Mouse (Mus musculus) midbrain, postnatal 0 days (tissue): ENCODE measurements around the gene Sdccag8. TPM values are rescaled to one million over a fixed set of nuclear protein-coding genes. Genes with fewer than 3 reads are reported as not detected.

Experiments
- ATAC-seq: fragments of 200-750 bp; cut with Nextera tagmentation; 2 replicates; pipeline ENCODE4 v1.8.0; 2017; ENCODE audit warnings: moderate number of reproducible peaks, mild to moderate bottlenecking, moderate TSS enrichment, moderate library complexity; ENCODE audit not compliant: low FRiP score
- DNase-seq: peaks from one replicate; pipeline ENCODE4 v3.0.0-alpha.2; 2015; ENCODE audit warnings: low spot score
- H3K27ac ChIP-seq: fragments of 300-500 bp; sonication (generic); 2 replicates; pipeline ENCODE4 v1.5.1; 2014; ENCODE audit warnings: low read depth, mild to moderate bottlenecking, low read length, mixed read lengths
- H3K27me3 ChIP-seq: fragments of 300-500 bp; sonication (generic); 2 replicates; pipeline ENCODE4 v1.6.1; 2014; ENCODE audit warnings: low read length, control low read depth, mixed read lengths; ENCODE audit not compliant: insufficient read depth
- H3K36me3 ChIP-seq: fragments of 300-500 bp; sonication (generic); 2 replicates; pipeline ENCODE4 v1.6.1; 2014; ENCODE audit warnings: low read length, control low read depth, mixed read lengths; ENCODE audit not compliant: insufficient read depth
- H3K4me1 ChIP-seq: fragments of 300-500 bp; sonication (generic); 2 replicates; pipeline ENCODE4 v1.6.1; 2014; ENCODE audit warnings: mild to moderate bottlenecking, control low read depth, antibody characterized with exemption, low read length, mixed read lengths; ENCODE audit not compliant: insufficient read depth
- H3K4me2 ChIP-seq: fragments of 300-500 bp; sonication (generic); 2 replicates; pipeline ENCODE4 v1.6.1; 2014; ENCODE audit warnings: low read depth, mild to moderate bottlenecking, low read length, mixed read lengths; ENCODE audit not compliant: poor library complexity, severe bottlenecking
- H3K4me3 ChIP-seq: fragments of 300-500 bp; sonication (generic); 2 replicates; pipeline ENCODE4 v1.5.1; 2014; ENCODE audit warnings: low read depth, mild to moderate bottlenecking, low read length, moderate library complexity
- H3K9ac ChIP-seq: fragments of 300-500 bp; sonication (generic); replicated peaks from 2 replicates; pipeline ENCODE4 v1.6.1; 2014; ENCODE audit warnings: mild to moderate bottlenecking, low read length, moderate library complexity, mixed read lengths; ENCODE audit not compliant: poor library complexity, severe bottlenecking
- H3K9me3 ChIP-seq: fragments of 300-500 bp; sonication (generic); 2 replicates; pipeline ENCODE4 v1.6.1; 2016; ENCODE audit warnings: low read length, control low read depth
- CTCF ChIP-seq: IDR thresholded peaks from 2 replicates; pipeline ENCODE4 v1.5.1; 2016; ENCODE audit warnings: antibody characterized with exemption, mild to moderate bottlenecking
- WGBS: fragments of 180-500 bp; shearing (Covaris S2); extraction: QIAGEN DNeasy Blood & Tissue Kit; methylation state at CpG from one replicate; pipeline ENCODE4 v1.1.7; 2014; 5-methylcytosine and 5-hydroxymethylcytosine counted together
- polyA plus RNA-seq: library from polyadenylated mRNA; unstranded; fragments of >200 nt; fragmentation: Nextera tagmentation; extraction: Ambion mirVana; gene quantifications from 2 replicates; pipeline ENCODE4 v1.2.1, GENCODE M21; 2015
- total RNA-seq: library from RNA; depleted of rRNA; stranded (reverse); fragments of >200 nt; gene quantifications from 2 replicates; pipeline ENCODE4 v1.2.3, GENCODE M21; 2014

Sdccag8 gene
- total and polyA plus RNA-seq, 2 experiments from 2014 or later = 6.1 to 26.8 TPM

DNA sequence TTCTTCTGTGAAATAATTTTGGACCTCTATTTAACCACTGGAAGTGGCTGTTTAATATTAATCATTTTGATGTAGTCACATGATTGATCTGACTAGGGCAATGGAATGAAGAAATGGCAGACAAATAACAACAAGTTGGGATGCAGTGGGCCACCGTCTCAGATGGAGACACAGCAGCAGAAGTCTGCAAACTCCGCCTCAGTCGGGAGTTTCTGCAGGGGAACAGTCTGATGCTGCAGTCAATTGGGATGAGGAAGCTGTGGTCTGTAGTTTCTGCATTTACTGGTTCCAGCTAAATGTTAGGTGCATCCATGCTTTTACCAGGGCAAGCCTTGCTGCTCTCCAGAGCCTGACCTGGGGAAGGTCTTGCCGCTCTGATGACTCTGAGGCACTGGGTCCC lies 2.3 kb downstream of the Sdccag8 start:
- ATAC-seq = no peak
- 90% methylated on average over 4 of the region's 4 CpGs for WGBS

DNA sequence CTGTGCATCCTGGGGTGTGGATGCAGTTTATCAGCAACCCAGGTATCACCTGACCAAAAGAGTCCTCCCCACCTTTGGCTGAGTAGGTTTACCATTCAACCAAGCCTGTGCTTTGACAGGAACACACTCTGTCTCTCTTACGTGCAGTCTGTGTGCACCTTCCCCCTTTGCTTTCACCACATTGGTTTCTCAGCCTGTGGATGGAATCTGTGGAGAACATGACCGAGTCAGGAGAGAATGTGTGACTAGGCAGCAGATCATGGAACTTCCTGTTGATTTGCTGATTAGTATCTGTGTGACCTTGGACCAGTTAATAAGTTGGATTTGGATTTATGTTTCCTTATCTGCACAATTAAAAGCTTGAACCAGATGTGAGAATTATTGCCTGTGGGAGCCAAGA lies 3.7 kb downstream of the Sdccag8 start:
- no peak for TF ChIP-seq CTCF
- WGBS = 91% methylated on average over 2 of the region's 2 CpGs
- no peaks in the 10 kb centered on the region for H3K27me3 ChIP-seq
- H3K4me3 ChIP-seq = no peak overlapping the region
- no peaks in the 10 kb centered on the region for H3K9me3 ChIP-seq
- H3K4me1 ChIP-seq = no peaks in the 10 kb centered on the region
- H3K36me3 ChIP-seq = no peaks in the 10 kb centered on the region
- H3K27ac ChIP-seq = no peak overlapping the region
- H3K4me2 ChIP-seq = no peak overlapping the region
- ATAC-seq = no peak
- no peak overlapping the region for H3K9ac ChIP-seq
- no peak for DNase-seq

More for the DNA sequence above, 2.3 kb downstream of the Sdccag8 start:
- no peak for DNase-seq
- H3K9ac ChIP-seq = no peak overlapping the region
- no peaks in the 10 kb centered on the region for H3K9me3 ChIP-seq
- no peaks in the 10 kb centered on the region for H3K36me3 ChIP-seq
- H3K27ac ChIP-seq = no peak overlapping the region
- TF ChIP-seq CTCF = no peak
- no peaks in the 10 kb centered on the region for H3K4me1 ChIP-seq
- H3K4me3 ChIP-seq = no peak overlapping the region
- no peak overlapping the region for H3K4me2 ChIP-seq
- H3K27me3 ChIP-seq = no peaks in the 10 kb centered on the region

DNA sequence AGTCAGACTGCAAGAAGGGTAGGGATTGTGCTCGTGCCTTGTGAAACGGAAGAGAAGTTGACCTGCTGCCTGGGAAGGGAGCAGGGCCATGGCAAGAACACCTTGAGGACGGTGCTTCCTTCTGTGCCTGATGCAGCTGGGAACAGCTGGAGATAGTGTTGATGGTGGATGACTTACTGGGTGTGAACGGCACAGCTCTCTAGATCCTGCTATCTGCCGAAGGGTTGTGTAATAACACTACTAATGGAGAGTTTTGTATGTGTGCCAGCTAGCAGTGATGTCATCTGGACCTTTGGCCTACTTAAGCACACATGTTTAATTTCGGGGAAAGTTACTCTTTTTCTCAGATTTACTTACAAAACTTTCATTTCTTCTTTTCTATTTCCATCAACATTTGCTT lies 4.3 kb downstream of the Sdccag8 start:
- no peaks in the 10 kb centered on the region for H3K27me3 ChIP-seq
- no peak for TF ChIP-seq CTCF
- H3K4me1 ChIP-seq = no peaks in the 10 kb centered on the region
- H3K4me2 ChIP-seq = no peak overlapping the region
- no peaks in the 10 kb centered on the region for H3K36me3 ChIP-seq
- H3K9me3 ChIP-seq = no peaks in the 10 kb centered on the region
- H3K4me3 ChIP-seq = no peak overlapping the region
- no peak overlapping the region for H3K9ac ChIP-seq
- no peak overlapping the region for H3K27ac ChIP-seq
- DNase-seq (no peak), ATAC-seq (no peak)
- WGBS = 78% methylated on average over 6 of the region's 6 CpGs

DNA sequence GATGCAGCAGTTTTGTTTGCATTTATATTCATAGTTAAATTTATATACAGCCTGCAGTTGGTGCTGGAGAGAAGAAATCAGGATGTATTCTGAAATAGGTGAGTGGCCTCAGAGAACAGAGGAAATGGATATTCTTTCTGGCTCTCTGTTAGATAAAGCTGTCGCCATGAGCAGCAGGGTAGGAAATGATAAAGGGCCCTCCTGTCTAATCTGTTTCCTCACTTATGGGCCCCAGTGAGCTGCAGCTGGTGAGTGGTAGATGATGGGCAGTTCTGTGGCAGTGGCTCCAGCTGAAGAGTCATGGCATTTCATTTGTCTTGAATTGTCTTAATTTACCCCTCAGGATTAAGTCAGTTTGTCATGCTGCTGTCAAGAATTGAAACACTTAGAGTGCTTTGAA lies 7.5 kb downstream of the Sdccag8 start:
- DNase-seq (no peak), ATAC-seq (no peak)
- Histone ChIP-seq H3K4me2 (no peak overlapping the region), H3K27ac (no peak overlapping the region), H3K27me3 (no peaks in the 10 kb centered on the region), H3K36me3 (no peaks in the 10 kb centered on the region), H3K4me1 (no peaks in the 10 kb centered on the region), H3K9me3 (no peaks in the 10 kb centered on the region), H3K4me3 (no peak overlapping the region), H3K9ac (no peak overlapping the region)
- no peak for TF ChIP-seq CTCF
- WGBS = 27% methylated on average over 1 of the region's 1 CpGs

DNA sequence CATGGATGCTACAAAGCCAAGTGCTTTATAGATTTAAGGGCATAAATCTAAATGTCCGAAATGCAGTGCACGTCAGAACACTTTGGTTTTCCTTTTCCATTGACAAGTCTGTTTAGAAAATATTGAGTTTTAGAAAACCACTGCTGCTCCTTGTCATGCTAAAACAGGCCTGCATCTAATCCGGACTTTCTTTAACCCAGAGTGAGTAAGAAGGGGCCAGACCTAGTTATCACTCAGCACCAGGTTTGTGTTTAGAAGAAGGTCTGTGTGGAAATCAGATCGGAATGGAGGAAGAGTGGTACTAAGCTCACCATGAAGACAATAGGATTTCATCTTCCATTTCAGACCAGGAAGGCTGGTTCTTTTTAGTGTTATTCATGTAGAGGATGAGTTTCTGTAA lies 8.5 kb downstream of the Sdccag8 start:
- Histone ChIP-seq H3K9ac (no peak overlapping the region), H3K9me3 (no peaks in the 10 kb centered on the region), H3K27ac (no peak overlapping the region), H3K36me3 (no peaks in the 10 kb centered on the region), H3K4me3 (no peak overlapping the region), H3K4me1 (no peaks in the 10 kb centered on the region), H3K27me3 (no peaks in the 10 kb centered on the region), H3K4me2 (no peak overlapping the region)
- no peak for ATAC-seq
- DNase-seq = no peak
- WGBS = 86% methylated on average over 4 of the region's 4 CpGs
- TF ChIP-seq CTCF = no peak

DNA sequence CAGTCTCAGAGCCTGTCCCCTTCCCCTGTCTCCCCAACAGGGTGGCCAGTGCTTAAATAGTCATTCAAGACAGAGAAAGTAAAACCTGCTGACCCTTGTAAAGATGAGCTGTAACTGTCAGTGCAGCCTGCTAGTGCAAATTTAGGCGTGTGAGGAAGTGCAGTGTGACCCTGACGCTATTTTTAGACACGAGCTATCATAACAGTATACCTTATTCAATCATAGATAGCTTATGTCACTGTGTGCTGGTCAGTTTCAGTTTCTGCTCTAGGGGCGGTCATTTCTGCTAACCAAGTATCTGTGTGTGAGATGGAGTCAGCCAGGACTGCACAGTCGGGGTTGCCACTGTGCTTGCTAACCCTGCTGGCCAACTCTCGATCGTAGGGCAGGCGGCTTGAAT lies 9.4 kb downstream of the Sdccag8 start:
- DNase-seq = no peak
- H3K27me3 ChIP-seq = no peaks in the 10 kb centered on the region
- no peak overlapping the region for H3K9ac ChIP-seq
- H3K36me3 ChIP-seq = no peaks in the 10 kb centered on the region
- no peak for TF ChIP-seq CTCF
- H3K27ac ChIP-seq = no peak overlapping the region
- H3K4me2 ChIP-seq = no peak overlapping the region
- ATAC-seq = no peak
- no peaks in the 10 kb centered on the region for H3K4me1 ChIP-seq
- WGBS = 86% methylated on average over 8 of the region's 8 CpGs
- H3K4me3 ChIP-seq = no peak overlapping the region
- H3K9me3 ChIP-seq = no peaks in the 10 kb centered on the region
